Mouse (Mus musculus): ENCODE results near the gene Dock10.
A peak's percentile ranks its signal among the peaks of the same experiment; 100 is the strongest.

Gene Dock10

GRCm38 (mm10) chr1:80655195-80655594 is 103.1 kb downstream of the Dock10 start:
- DNase-seq, result no peak

- no peak for DNase-seq
Observed at GRCm38 (mm10) chr1:80654177-80654576, 104.2 kb downstream of the Dock10 start.

GRCm38 (mm10) chr1:80652803-80653202 is 105.5 kb downstream of the Dock10 start:
- DNase-seq, result no peak

GRCm38 (mm10) chr1:80652083-80652482 is 106.2 kb downstream of the Dock10 start:
- DNase-seq, result no peak

GRCm38 (mm10) chr1:80646602-80647001 is 111.7 kb downstream of the Dock10 start:
- no peak for DNase-seq

GRCm38 (mm10) chr1:80643866-80644451 is 114.4 kb downstream of the Dock10 start:
- DNase-seq, result no peak

- no peak for DNase-seq
Observed at GRCm38 (mm10) chr1:80641832-80642231, 116.5 kb downstream of the Dock10 start.

GRCm38 (mm10) chr1:80641288-80641687 is 117.0 kb downstream of the Dock10 start:
- DNase-seq, result no peak

GRCm38 (mm10) chr1:80639553-80639952 is 118.8 kb downstream of the Dock10 start:
- no peak for DNase-seq

- peak; percentile 9 to 19 for DNase-seq
Observed at GRCm38 (mm10) chr1:80637214-80637705, 121.1 kb downstream of the Dock10 start.

GRCm38 (mm10) chr1:80635825-80636224 is 122.5 kb downstream of the Dock10 start:
- DNase-seq, result no peak

GRCm38 (mm10) chr1:80633536-80633935 is 124.8 kb downstream of the Dock10 start:
- DNase-seq, result no peak

- DNase-seq, result no peak
Observed at GRCm38 (mm10) chr1:80630179-80631149, 127.9 kb downstream of the Dock10 start.

- no peak for DNase-seq
Observed at GRCm38 (mm10) chr1:80628054-80628453, 130.3 kb downstream of the Dock10 start.

GRCm38 (mm10) chr1:80626800-80627199 is 131.5 kb downstream of the Dock10 start:
- DNase-seq, result no peak

- DNase-seq, result no peak
Observed at GRCm38 (mm10) chr1:80625371-80625770, 133.0 kb downstream of the Dock10 start.

- no peak for DNase-seq
Observed at GRCm38 (mm10) chr1:80624552-80624951, 133.8 kb downstream of the Dock10 start.

- no peak for DNase-seq
Observed at GRCm38 (mm10) chr1:80622646-80623045, 135.7 kb downstream of the Dock10 start.

- no peak for DNase-seq
Observed at GRCm38 (mm10) chr1:80619100-80619499, 139.2 kb downstream of the Dock10 start.

GRCm38 (mm10) chr1:80616671-80617070 is 141.7 kb downstream of the Dock10 start:
- no peak for DNase-seq

GRCm38 (mm10) chr1:80614750-80615149 is 143.6 kb downstream of the Dock10 start:
- no peak for DNase-seq

GRCm38 (mm10) chr1:80613395-80614011 is 144.8 kb downstream of the Dock10 start:
- no peak for DNase-seq

- DNase-seq, result no peak
Observed at GRCm38 (mm10) chr1:80607546-80607945, 150.8 kb downstream of the Dock10 start.
